Mouse (Mus musculus) layer of hippocampus, adult 9-11 months (tissue): ENCODE data around the gene Sobp.

Experiments used
- DNase-seq: peaks from one replicate; pipeline ENCODE4 v3.0.0; 2022

Gene Sobp

GRCm38 (mm10) chr10:43027006-43027405 lies 147.3 kb downstream of the Sobp start:
- DNase-seq, result no peak

GRCm38 (mm10) chr10:43023454-43024194 lies 150.7 kb downstream of the Sobp start:
- DNase-seq, result peak; percentile 59

- DNase-seq, result no peak
Observed at GRCm38 (mm10) chr10:43022190-43022761, 152.1 kb downstream of the Sobp start.

- no peak for DNase-seq
Observed at GRCm38 (mm10) chr10:43021512-43022116, 152.7 kb downstream of the Sobp start.

- DNase-seq, result no peak
Observed at GRCm38 (mm10) chr10:43021017-43021416, 153.3 kb downstream of the Sobp start.

- DNase-seq, result no peak
Observed at GRCm38 (mm10) chr10:43014782-43015181, 159.5 kb downstream of the Sobp start.

- DNase-seq, result no peak
Observed at GRCm38 (mm10) chr10:43014358-43014757, 160.0 kb downstream of the Sobp start.

GRCm38 (mm10) chr10:43008116-43008515 lies 166.2 kb downstream of the Sobp start:
- DNase-seq, result no peak

GRCm38 (mm10) chr10:43006534-43006933 lies 167.8 kb downstream of the Sobp start:
- no peak for DNase-seq

GRCm38 (mm10) chr10:43005677-43006076 lies 168.7 kb downstream of the Sobp start:
- DNase-seq, result no peak

GRCm38 (mm10) chr10:43005031-43005430 lies 169.3 kb downstream of the Sobp start:
- no peak for DNase-seq

GRCm38 (mm10) chr10:43004174-43004734 lies 170.1 kb downstream of the Sobp start:
- no peak for DNase-seq

- DNase-seq, result no peak
Observed at GRCm38 (mm10) chr10:43003466-43003757, 170.9 kb downstream of the Sobp start.

GRCm38 (mm10) chr10:43002721-43003465 lies 171.4 kb downstream of the Sobp start:
- no peak for DNase-seq

- DNase-seq, result no peak
Observed at GRCm38 (mm10) chr10:43002066-43002678, 172.2 kb downstream of the Sobp start.

GRCm38 (mm10) chr10:43001433-43001832 lies 172.9 kb downstream of the Sobp start:
- DNase-seq, result no peak

- no peak for DNase-seq
Observed at GRCm38 (mm10) chr10:42999324-42999723, 175.0 kb downstream of the Sobp start.

- no peak for DNase-seq
Observed at GRCm38 (mm10) chr10:42997278-42997677, 177.1 kb downstream of the Sobp start.

- no peak for DNase-seq
Observed at GRCm38 (mm10) chr10:42995484-42995895, 178.8 kb downstream of the Sobp start.

- no peak for DNase-seq
Observed at GRCm38 (mm10) chr10:42994331-42994782, 180.0 kb downstream of the Sobp start.

- no peak for DNase-seq
Observed at GRCm38 (mm10) chr10:42991018-42991417, 183.3 kb downstream of the Sobp start.

- DNase-seq, result no peak
Observed at GRCm38 (mm10) chr10:42989910-42990309, 184.4 kb downstream of the Sobp start.

GRCm38 (mm10) chr10:42988627-42989026 lies 185.7 kb downstream of the Sobp start:
- no peak for DNase-seq
